Mouse (Mus musculus): ENCODE results near the gene Fli1. TPM values are rescaled to one million over a fixed set of nuclear protein-coding genes. Genes with fewer than 3 reads are reported as not detected.

Gene Fli1
- polyA plus RNA-seq, 2 experiments: 10.1 to 22.2 TPM

GRCm38 (mm10) chr9:32516691-32517090 is 26.0 kb downstream of the Fli1 start:
- no peak overlapping the region for H3K9ac ChIP-seq (ENCODE audit: low read depth, low read length, severe bottlenecking)
- H3K27me3 ChIP-seq (ENCODE audit: control insufficient read depth, insufficient read depth, low read length): no peaks in the 10 kb centered on the region
- no peak overlapping the region for H3K4me2 ChIP-seq (replicated peaks; ENCODE audit: low read depth, low read length, severe bottlenecking)
- ATAC-seq (ENCODE audit: low FRiP score, low read depth): no peak
- H3K27ac ChIP-seq (replicated peaks; ENCODE audit: low read depth, low read length): 0 out of 2 replicates have a peak overlapping the region, but pooled peaks have one; percentile 38
- no peaks in the 10 kb centered on the region for H3K36me3 ChIP-seq (ENCODE audit: control insufficient read depth, insufficient read depth, low read length)
- H3K9me3 ChIP-seq (ENCODE audit: control insufficient read depth, low read length): no peaks in the 10 kb centered on the region
- no peak for DNase-seq (ENCODE audit: low spot score)
- peaks cover 48% of the 10 kb centered on the region for H3K4me1 ChIP-seq (ENCODE audit: control insufficient read depth, insufficient read depth, low read length)
- WGBS: 67% methylated on average over 9 of the region's 9 CpGs
- no peak for TF ChIP-seq POLR2A (IDR thresholded peaks at IDR 0.05; ENCODE audit: borderline replicate concordance, extremely low read depth, insufficient read depth, insufficient read length)
- H3K4me3 ChIP-seq (replicated peaks; ENCODE audit: low read length): no peak overlapping the region

DNA sequence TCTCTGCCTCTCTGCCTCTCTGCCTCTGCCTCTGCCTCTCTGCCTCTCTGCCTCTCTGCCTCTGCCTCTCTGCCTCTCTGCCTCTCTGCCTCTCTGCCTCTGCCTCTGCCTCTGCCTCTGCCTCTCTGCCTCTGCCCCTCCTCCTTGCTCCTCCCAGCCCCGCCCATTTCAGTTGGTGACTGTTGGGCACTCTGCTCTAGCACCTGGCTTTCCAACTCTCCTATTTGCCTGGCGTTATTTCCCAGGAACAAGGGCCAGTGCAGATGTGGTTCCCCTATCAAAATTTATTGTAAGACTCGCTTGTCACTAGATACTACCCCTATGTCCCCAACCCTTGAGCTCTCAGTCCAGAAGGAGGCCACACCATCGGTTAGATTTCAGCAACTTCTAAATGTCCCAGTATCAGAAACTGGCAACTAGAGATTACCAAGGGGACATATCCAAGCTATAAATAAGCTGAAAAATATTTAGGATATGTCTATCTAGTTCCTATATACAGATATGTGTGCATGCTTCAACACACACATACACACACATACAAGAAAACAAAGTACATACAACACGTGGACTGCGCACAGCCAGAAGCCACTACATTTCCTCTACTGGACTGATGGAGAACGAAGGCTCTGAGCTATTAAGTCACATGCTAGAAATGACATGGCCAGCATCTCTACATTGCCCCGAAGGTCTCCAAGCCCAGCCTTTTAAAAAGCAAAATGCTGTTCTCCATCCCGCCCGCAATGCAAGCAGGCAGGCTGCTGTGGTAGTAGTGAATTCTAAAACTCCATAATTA is 26.6 kb downstream of the Fli1 start:
- no peak overlapping the region for H3K4me3 ChIP-seq (replicated peaks; ENCODE audit: low read length)
- peak overlapping the region; percentile 38; the same call in 1 of the 2 replicates for H3K27ac ChIP-seq (replicated peaks; ENCODE audit: low read depth, low read length)
- H3K9ac ChIP-seq (ENCODE audit: low read depth, low read length, severe bottlenecking): no peak overlapping the region
- H3K27me3 ChIP-seq (ENCODE audit: control insufficient read depth, insufficient read depth, low read length): no peaks in the 10 kb centered on the region
- no peaks in the 10 kb centered on the region for H3K9me3 ChIP-seq (ENCODE audit: control insufficient read depth, low read length)
- no peak for DNase-seq (ENCODE audit: low spot score)
- no peaks in the 10 kb centered on the region for H3K36me3 ChIP-seq (ENCODE audit: control insufficient read depth, insufficient read depth, low read length)
- peaks cover 47% of the 10 kb centered on the region for H3K4me1 ChIP-seq (ENCODE audit: control insufficient read depth, insufficient read depth, low read length)
- WGBS: 67% methylated on average over 10 of the region's 10 CpGs
- TF ChIP-seq POLR2A (IDR thresholded peaks at IDR 0.05; ENCODE audit: borderline replicate concordance, extremely low read depth, insufficient read depth, insufficient read length): no peak
- no peak overlapping the region for H3K4me2 ChIP-seq (replicated peaks; ENCODE audit: low read depth, low read length, severe bottlenecking)
- no peak for ATAC-seq (ENCODE audit: low FRiP score, low read depth)

DNA sequence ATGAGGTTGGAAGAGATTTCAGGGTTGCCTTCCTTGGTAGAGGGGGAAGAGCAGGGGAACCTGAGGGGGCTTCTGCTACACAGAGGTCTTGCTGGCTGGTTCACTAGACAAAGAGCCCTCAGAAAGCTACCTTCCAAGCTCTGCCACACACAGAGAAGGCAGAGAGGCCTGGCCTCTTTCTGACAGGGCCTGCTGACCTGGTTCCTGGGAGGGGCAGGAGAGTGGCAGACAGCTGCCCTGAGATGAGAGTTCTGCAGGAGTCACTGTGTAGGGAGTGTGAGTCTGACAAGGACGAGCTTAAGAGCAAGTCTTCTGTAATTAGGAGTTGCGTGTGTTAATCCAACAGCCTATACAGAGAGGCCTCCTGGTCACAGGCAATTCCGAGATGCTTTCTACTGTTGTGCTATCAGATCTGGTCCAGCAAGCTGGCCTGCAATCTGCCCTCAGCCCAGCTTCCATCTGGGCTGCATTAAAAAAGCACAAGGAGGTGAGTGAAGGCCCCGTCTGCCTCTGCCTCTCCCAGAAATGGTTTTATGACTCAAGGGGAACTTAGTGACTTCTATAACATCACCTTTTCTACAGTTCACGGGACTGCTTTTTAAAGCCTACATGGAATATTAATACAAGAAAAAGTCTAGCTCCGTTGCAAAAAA is 28.1 kb downstream of the Fli1 start:
- H3K27me3 ChIP-seq (ENCODE audit: control insufficient read depth, insufficient read depth, low read length): no peaks in the 10 kb centered on the region
- no peak for TF ChIP-seq POLR2A (IDR thresholded peaks at IDR 0.05; ENCODE audit: borderline replicate concordance, extremely low read depth, insufficient read depth, insufficient read length)
- no peaks in the 10 kb centered on the region for H3K36me3 ChIP-seq (ENCODE audit: control insufficient read depth, insufficient read depth, low read length)
- 30% methylated on average over 6 of the region's 6 CpGs for WGBS
- H3K4me1 ChIP-seq (ENCODE audit: control insufficient read depth, insufficient read depth, low read length): peaks cover 39% of the 10 kb centered on the region
- H3K27ac ChIP-seq (replicated peaks; ENCODE audit: low read depth, low read length): peak overlapping the region; percentile 59
- no peak for ATAC-seq (ENCODE audit: low FRiP score, low read depth)
- no peaks in the 10 kb centered on the region for H3K9me3 ChIP-seq (ENCODE audit: control insufficient read depth, low read length)
- no peak for DNase-seq (ENCODE audit: low spot score)
- H3K4me2 ChIP-seq (replicated peaks; ENCODE audit: low read depth, low read length, severe bottlenecking): no peak overlapping the region
- no peak overlapping the region for H3K4me3 ChIP-seq (replicated peaks; ENCODE audit: low read length)
- H3K9ac ChIP-seq (ENCODE audit: low read depth, low read length, severe bottlenecking): no peak overlapping the region

DNA sequence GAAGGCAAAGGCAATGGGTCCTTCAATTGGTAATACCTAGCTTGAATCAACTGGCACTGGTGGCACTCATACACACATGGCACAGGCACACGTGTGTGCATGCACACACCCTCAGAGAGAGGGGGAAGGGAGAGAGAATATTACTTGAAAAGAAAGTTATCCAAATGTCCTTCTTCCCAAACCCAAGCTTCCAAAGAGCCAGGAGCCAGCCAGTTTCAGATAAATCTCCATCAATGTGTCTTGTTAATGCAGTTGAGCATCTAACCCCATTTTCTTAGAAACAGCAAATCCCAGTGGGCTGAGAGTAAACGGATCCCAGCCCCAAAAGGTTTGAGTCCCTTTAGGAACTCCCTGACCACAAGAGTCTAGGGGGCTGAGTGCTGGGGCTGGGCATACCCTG is 29.2 kb downstream of the Fli1 start:
- no peak for DNase-seq (ENCODE audit: low spot score)

GRCm38 (mm10) chr9:32510454-32511263 is 32.0 kb downstream of the Fli1 start:
- no peak overlapping the region for H3K4me3 ChIP-seq (replicated peaks; ENCODE audit: low read length)
- no peaks in the 10 kb centered on the region for H3K27me3 ChIP-seq (ENCODE audit: control insufficient read depth, insufficient read depth, low read length)
- H3K36me3 ChIP-seq (ENCODE audit: control insufficient read depth, insufficient read depth, low read length): no peaks in the 10 kb centered on the region; the same call in 1 of the 2 replicates
- H3K9me3 ChIP-seq (ENCODE audit: control insufficient read depth, low read length): no peaks in the 10 kb centered on the region
- no peak overlapping the region for H3K27ac ChIP-seq (replicated peaks; ENCODE audit: low read depth, low read length)
- TF ChIP-seq POLR2A (IDR thresholded peaks at IDR 0.05; ENCODE audit: borderline replicate concordance, extremely low read depth, insufficient read depth, insufficient read length): no peak
- H3K4me2 ChIP-seq (replicated peaks; ENCODE audit: low read depth, low read length, severe bottlenecking): no peak overlapping the region
- ATAC-seq (ENCODE audit: low FRiP score, low read depth) (no peak), DNase-seq (ENCODE audit: low spot score) (no peak)
- peaks cover 52% of the 10 kb centered on the region for H3K4me1 ChIP-seq (ENCODE audit: control insufficient read depth, insufficient read depth, low read length)
- no peak overlapping the region for H3K9ac ChIP-seq (ENCODE audit: low read depth, low read length, severe bottlenecking)
- 82% methylated on average over 7 of the region's 7 CpGs for WGBS

More for the DNA sequence above, 29.2 kb downstream of the Fli1 start:
- no peaks in the 10 kb centered on the region for H3K36me3 ChIP-seq (ENCODE audit: control insufficient read depth, insufficient read depth, low read length)
- no peak for TF ChIP-seq POLR2A (IDR thresholded peaks at IDR 0.05; ENCODE audit: borderline replicate concordance, extremely low read depth, insufficient read depth, insufficient read length)
- H3K9me3 ChIP-seq (ENCODE audit: control insufficient read depth, low read length): no peaks in the 10 kb centered on the region
- H3K27me3 ChIP-seq (ENCODE audit: control insufficient read depth, insufficient read depth, low read length): no peaks in the 10 kb centered on the region
- H3K4me2 ChIP-seq (replicated peaks; ENCODE audit: low read depth, low read length, severe bottlenecking): no peak overlapping the region
- no peak overlapping the region for H3K27ac ChIP-seq (replicated peaks; ENCODE audit: low read depth, low read length)
- WGBS: 42% methylated on average over 2 of the region's 2 CpGs
- no peak overlapping the region for H3K4me3 ChIP-seq (replicated peaks; ENCODE audit: low read length)
- no peak for ATAC-seq (ENCODE audit: low FRiP score, low read depth)
- peaks cover 38% of the 10 kb centered on the region for H3K4me1 ChIP-seq (ENCODE audit: control insufficient read depth, insufficient read depth, low read length)
- H3K9ac ChIP-seq (ENCODE audit: low read depth, low read length, severe bottlenecking): no peak overlapping the region

Data from limb, embryonic 14.5 days (tissue).